Mouse (Mus musculus): Measurements from ENCODE around the gene Eif2b3. TPM values are rescaled to one million over a fixed set of nuclear protein-coding genes. Genes with fewer than 3 reads are reported as not detected.

Eif2b3 gene
- polyA plus RNA-seq, 1 experiment, result 36.3 TPM

DNA sequence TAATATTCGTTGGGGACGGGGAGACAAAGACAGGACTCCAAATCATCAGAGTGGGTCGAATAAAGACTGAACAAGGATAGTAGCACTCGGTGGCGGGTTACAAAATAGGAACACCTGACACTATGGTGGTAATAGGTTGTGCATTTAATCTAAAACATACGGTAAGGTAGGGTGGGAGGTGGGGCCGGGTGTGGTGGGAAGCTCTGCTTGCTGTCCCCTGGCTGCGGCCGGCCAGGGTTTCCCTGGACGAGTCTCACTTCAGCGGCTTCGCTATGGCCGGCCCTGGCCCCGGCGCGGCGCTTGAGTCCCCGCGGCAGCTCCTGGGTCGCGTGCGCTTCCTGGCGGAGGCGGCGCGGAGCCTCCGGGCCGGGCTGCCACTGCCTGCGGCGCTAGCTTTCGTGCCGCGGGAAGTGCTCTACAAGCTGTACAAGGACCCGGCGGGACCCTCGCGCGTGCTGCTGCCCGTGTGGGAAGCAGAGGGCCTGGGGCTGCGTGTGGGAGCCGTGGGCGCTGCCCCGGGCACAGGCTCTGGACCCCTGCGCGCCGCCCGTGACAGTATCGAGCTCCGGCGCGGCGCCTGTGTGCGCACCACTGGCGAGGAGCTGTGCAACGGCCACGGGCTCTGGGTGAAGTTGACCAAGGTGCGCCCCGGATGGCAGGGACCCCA, 23.9 kb upstream of the Eif2b3 start, which contains the start of gene Hectd3:
TSS of gene Hectd3 (plus strand) at position 187 of the 667 bp plus-strand sequence.
- Histone ChIP-seq H3K4me3 (peak within 1 kb of the TSS; percentile 54), H3K36me3 (ENCODE audit: control insufficient read depth, insufficient read depth) (peaks cover 8% of the 10 kb centered on the region)

DNA sequence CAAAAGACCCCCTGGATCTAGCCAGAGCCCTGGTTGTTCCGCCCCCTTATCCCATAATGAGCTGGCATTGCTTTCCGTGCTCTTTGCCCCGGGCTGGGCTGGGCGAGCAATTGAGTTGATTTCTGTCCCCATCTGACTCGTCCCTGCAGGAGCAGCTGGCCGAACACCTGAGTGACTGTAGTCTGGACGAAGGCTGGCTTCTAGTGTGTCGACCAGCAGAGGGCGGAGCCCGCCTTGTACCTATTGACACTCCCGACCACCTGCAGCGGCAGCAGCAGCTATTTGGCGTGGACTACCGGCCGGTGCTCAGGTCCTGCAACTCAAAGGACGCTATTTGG, 23.4 kb upstream of the Eif2b3 start:
- Histone ChIP-seq H3K4me3 (peak overlapping the region; percentile 54), H3K79me2 (ENCODE audit: control insufficient read depth, insufficient read depth) (no peaks in the 10 kb centered on the region), H3K27me3 (ENCODE audit: control insufficient read depth, insufficient read depth, insufficient read length) (no peaks in the 10 kb centered on the region), H3ac (ENCODE audit: control insufficient read depth, insufficient read length) (peak overlapping the region; percentile 43), H3K4me2 (ENCODE audit: low read depth) (peak overlapping the region; percentile 95), H3K36me3 (ENCODE audit: control insufficient read depth, insufficient read depth) (peaks cover 5% of the 10 kb centered on the region)
- TF ChIP-seq MYOD1 (IDR thresholded peaks at IDR 0.05; ENCODE audit: control insufficient read depth in 1 of 3, insufficient read length in 2 of 3, low read depth in 2 of 3), result peak in 1 of 3 experiments; percentile 28
- no peak for TF ChIP-seq REST (IDR thresholded peaks at IDR 0.05; ENCODE audit: insufficient read depth, insufficient read length)
- no peak for TF ChIP-seq MAX (IDR thresholded peaks at IDR 0.05; ENCODE audit: low read depth)
- TF ChIP-seq E2F4 (IDR thresholded peaks at IDR 0.05; ENCODE audit: insufficient read depth), result no peak
- no peak for TF ChIP-seq TCF12 (IDR thresholded peaks at IDR 0.05; ENCODE audit: insufficient read depth, poor library complexity, severe bottlenecking)

More for the DNA sequence above, 23.9 kb upstream of the Eif2b3 start, which contains the start of gene Hectd3:
- peak; percentile 63 for TF ChIP-seq POLR2A (IDR thresholded peaks at IDR 0.05; ENCODE audit: insufficient read length, low read depth)
- TF ChIP-seq E2F4 (IDR thresholded peaks at IDR 0.05; ENCODE audit: insufficient read depth), result no peak
- no peak for TF ChIP-seq CEBPB (IDR thresholded peaks at IDR 0.05; ENCODE audit: insufficient read depth, poor library complexity, severe bottlenecking)
- TF ChIP-seq USF1 (IDR thresholded peaks at IDR 0.05; ENCODE audit: low read depth), result peak; percentile 9
- peak in 1 of 3 experiments; percentile 41 for TF ChIP-seq MYOG (IDR thresholded peaks at IDR 0.05; ENCODE audit: control insufficient read depth in 1 of 3, insufficient read depth in 1 of 3, insufficient read length in 2 of 3, low read depth in 2 of 3)
- TF ChIP-seq POLR2AphosphoS2 (IDR thresholded peaks at IDR 0.05; ENCODE audit: insufficient read length, low read depth), result peak; percentile 16
- TF ChIP-seq MYOD1 (IDR thresholded peaks at IDR 0.05; ENCODE audit: control insufficient read depth in 1 of 3, insufficient read length in 2 of 3, low read depth in 2 of 3), result no peak
- Histone ChIP-seq H3K27me3 (ENCODE audit: control insufficient read depth, insufficient read depth, insufficient read length) (no peaks in the 10 kb centered on the region), H3K79me2 (ENCODE audit: control insufficient read depth, insufficient read depth) (no peaks in the 10 kb centered on the region), H3K4me2 (ENCODE audit: low read depth) (peak within 1 kb of the TSS; percentile 99), H3ac (ENCODE audit: control insufficient read depth, insufficient read length) (peak within 1 kb of the TSS; percentile 43)

DNA sequence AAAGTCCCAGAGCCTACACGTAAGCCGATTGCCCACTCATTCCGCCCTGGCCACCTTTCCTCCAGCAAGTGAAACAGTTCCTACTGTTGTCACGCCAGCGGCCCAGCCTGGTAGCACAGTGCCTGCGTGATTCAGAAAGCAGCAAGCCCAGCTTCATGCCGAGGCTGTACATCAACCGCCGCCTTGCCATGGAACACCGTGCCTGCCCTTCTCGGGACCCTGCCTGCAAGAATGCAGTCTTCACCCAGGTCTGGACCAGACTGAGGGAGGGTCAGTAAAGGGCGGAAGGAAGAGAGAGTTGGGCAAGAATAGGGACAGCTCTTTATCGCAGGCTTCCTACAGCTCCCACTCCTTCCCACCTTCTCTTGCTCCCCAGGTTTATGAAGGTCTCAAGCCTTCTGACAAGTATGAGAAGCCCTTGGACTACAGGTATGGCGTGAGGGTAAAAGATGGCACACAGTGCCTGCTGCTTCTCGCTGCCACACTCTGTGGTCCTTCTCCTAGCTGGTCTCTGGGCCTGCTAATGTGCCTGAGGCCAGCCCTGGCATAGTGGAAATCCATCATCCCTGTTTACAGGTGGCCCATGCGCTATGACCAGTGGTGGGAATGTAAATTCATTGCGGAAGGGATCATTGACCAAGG, 19.6 kb upstream of the Eif2b3 start:
- Histone ChIP-seq H3K79me2 (ENCODE audit: control insufficient read depth, insufficient read depth) (no peaks in the 10 kb centered on the region), H3K36me3 (ENCODE audit: control insufficient read depth, insufficient read depth) (peaks cover 5% of the 10 kb centered on the region), H3K4me3 (no peak overlapping the region), H3K4me2 (ENCODE audit: low read depth) (no peak overlapping the region), H3ac (ENCODE audit: control insufficient read depth, insufficient read length) (no peak overlapping the region), H3K27me3 (ENCODE audit: control insufficient read depth, insufficient read depth, insufficient read length) (no peaks in the 10 kb centered on the region)
- TF ChIP-seq POLR2A (IDR thresholded peaks at IDR 0.05; ENCODE audit: insufficient read length, low read depth) (no peak), SRF (IDR thresholded peaks at IDR 0.05; ENCODE audit: control insufficient read depth, insufficient read length, low read depth) (no peak), TCF12 (IDR thresholded peaks at IDR 0.05; ENCODE audit: insufficient read depth, poor library complexity, severe bottlenecking) (no peak), TCF3 (IDR thresholded peaks at IDR 0.05; ENCODE audit: insufficient read length, low read depth) (no peak), MYOG (IDR thresholded peaks at IDR 0.05; ENCODE audit: control insufficient read depth in 1 of 3, insufficient read depth in 1 of 3, insufficient read length in 2 of 3, low read depth in 2 of 3) (no peak), MAX (IDR thresholded peaks at IDR 0.05; ENCODE audit: low read depth) (no peak), MYOD1 (IDR thresholded peaks at IDR 0.05; ENCODE audit: control insufficient read depth in 1 of 3, insufficient read length in 2 of 3, low read depth in 2 of 3) (no peak), CEBPB (IDR thresholded peaks at IDR 0.05; ENCODE audit: insufficient read depth, poor library complexity, severe bottlenecking) (no peak), E2F4 (IDR thresholded peaks at IDR 0.05; ENCODE audit: insufficient read depth) (no peak), REST (IDR thresholded peaks at IDR 0.05; ENCODE audit: insufficient read depth, insufficient read length) (no peak), POLR2AphosphoS2 (IDR thresholded peaks at IDR 0.05; ENCODE audit: insufficient read length, low read depth) (no peak), USF1 (IDR thresholded peaks at IDR 0.05; ENCODE audit: low read depth) (no peak)

DNA sequence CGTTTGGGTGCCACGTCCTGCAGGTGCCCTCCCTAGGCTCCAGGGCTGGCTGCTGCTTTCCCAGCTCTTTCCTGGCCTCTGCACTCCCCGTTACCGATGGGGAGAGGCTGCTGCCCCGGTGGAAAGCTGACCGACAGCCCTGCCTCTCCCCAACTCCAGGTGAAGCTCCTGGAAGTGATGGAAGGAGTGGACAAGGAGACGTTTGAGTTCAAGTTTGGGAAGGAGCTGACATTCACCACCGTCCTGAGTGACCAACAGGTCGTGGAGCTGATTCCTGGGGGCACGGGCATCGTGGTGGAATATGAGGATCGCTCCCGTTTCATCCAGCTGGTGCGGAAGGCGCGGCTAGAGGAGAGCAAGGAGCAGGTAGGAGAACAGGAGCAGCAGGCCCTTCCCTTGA, 17.2 kb upstream of the Eif2b3 start:
- no peak overlapping the region for H3K4me2 ChIP-seq (ENCODE audit: low read depth)
- no peak for TF ChIP-seq CEBPB (IDR thresholded peaks at IDR 0.05; ENCODE audit: insufficient read depth, poor library complexity, severe bottlenecking)
- peaks cover 5% of the 10 kb centered on the region for H3K36me3 ChIP-seq (ENCODE audit: control insufficient read depth, insufficient read depth)
- no peaks in the 10 kb centered on the region for H3K27me3 ChIP-seq (ENCODE audit: control insufficient read depth, insufficient read depth, insufficient read length)
- H3K79me2 ChIP-seq (ENCODE audit: control insufficient read depth, insufficient read depth), result no peaks in the 10 kb centered on the region
- no peak overlapping the region for H3K4me3 ChIP-seq
- no peak overlapping the region for H3ac ChIP-seq (ENCODE audit: control insufficient read depth, insufficient read length)
